Mouse (Mus musculus): ENCODE data around the gene Sfta2. TPM values are rescaled to one million over a fixed set of nuclear protein-coding genes. Genes with fewer than 3 reads are reported as not detected.

Sfta2 gene
- polyA plus RNA-seq, 1 experiment: 0.29 TPM

DNA sequence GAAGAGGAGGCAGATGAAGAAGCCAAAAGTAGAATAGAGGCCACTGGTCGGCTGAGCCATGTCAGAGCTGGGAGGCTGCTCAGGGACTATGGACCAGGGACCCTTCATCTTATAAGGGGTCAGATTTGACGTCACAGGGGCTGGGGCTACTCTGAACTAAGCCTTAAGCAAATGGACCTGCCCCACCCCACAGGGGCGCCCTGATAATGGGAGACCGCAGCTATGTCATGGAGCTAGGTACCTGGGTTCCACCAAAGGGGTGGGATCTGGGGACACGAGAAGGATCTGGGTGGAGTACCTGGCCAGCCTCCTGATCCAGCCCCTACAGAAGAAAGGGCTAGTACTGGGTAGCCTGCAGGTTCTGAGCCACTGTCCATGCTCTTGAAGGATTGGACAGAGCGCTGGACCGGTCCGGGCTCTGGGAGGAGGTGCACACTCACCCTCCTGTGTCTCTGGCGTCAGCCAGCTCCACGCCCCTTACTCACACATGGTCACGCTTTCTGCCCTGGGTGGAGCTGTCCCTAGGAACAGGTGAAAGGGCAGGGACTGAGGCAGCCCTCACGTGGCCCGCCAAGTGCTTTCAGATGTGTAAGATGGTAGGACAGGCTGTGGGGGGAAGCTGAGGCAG lies 42.4 kb downstream of the Sfta2 start, which contains the start of gene Mucl3:
Mucl3 (minus strand) TSS at position 87 of the 628 bp plus-strand sequence.
- TF ChIP-seq POLR2A (IDR thresholded peaks at IDR 0.05; ENCODE audit: borderline replicate concordance, extremely low read depth, insufficient read depth, insufficient read length, poor library complexity, severe bottlenecking) (no peak), CTCF (IDR thresholded peaks at IDR 0.05; ENCODE audit: borderline replicate concordance, extremely low read depth, insufficient read depth, insufficient read length) (no peak)
- DNase-seq (ENCODE audit: low read depth): no peak

DNA sequence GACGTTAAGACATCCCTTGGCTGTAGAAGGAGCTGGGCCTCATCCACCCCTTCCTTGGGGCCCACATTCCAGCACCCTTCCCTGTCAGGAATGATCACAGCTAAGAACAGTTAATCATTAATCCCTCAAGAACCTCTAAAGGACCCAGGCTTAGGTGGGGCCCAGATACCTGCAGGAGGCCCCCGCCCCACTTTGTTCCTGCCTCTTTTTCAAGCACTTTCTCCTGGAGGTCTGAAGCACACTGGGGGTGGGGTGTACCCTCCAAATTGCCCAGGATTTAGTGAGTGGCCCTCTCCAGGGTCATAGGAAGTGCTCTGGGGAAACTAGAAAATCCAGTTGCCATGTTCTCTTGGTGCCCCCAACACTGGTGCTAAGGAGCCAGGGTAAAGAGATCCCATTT lies 48.1 kb downstream of the Sfta2 start:
- TF ChIP-seq CTCF (IDR thresholded peaks at IDR 0.05; ENCODE audit: borderline replicate concordance, extremely low read depth, insufficient read depth, insufficient read length) (no peak), POLR2A (IDR thresholded peaks at IDR 0.05; ENCODE audit: borderline replicate concordance, extremely low read depth, insufficient read depth, insufficient read length, poor library complexity, severe bottlenecking) (no peak)
- DNase-seq (ENCODE audit: low read depth): no peak

DNA sequence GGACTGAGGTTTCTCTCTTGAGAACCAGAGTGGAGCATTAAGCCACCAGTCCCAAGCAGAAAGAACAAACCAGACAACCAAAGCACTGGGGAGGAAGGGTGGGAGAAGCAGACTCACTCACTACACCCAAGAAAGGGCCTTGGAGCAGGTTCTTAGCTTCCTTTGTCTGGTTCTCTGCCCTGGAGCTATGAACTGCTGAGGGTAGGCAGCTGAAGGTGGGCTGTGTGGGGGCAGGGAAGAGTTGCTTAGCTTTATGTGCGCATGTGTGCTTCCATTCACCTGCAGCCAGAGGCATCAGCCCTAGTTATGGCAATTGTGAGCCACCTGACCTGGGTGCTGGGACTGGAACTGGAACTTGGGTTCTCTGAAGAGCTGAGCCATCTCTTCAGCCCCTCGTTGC lies 51.7 kb downstream of the Sfta2 start:
- no peak for DNase-seq (ENCODE audit: low read depth)
- TF ChIP-seq CTCF (IDR thresholded peaks at IDR 0.05; ENCODE audit: borderline replicate concordance, extremely low read depth, insufficient read depth, insufficient read length): no peak
- no peak for TF ChIP-seq POLR2A (IDR thresholded peaks at IDR 0.05; ENCODE audit: borderline replicate concordance, extremely low read depth, insufficient read depth, insufficient read length, poor library complexity, severe bottlenecking)

DNA sequence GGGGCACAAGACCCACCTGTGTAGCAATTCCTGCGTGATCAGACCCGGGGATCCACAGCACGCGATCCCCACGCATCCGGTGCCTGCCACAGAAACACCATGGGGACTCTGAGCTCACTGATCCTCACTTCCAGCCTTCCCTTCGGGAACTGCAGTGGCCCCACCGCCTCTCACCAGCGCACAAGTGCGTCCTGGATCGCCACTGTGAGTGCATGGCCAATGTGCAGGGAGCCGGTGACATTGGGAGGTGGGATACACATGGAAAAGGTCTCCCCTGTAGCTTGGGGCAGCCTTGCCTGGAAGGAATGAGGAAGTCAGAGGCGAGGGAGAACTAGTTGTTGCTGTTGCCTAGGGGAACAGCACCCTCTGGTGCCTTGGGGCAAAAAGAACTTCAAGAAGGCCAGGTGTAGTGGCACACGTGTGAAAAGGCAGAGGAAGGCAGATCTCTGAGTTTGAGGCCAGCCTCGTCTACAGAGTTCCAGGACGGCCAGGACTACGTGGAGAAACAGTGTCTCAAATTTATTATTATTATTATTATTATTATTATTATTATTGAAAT lies 64.7 kb downstream of the Sfta2 start:
- DNase-seq (ENCODE audit: low read depth): peak; percentile 20
- TF ChIP-seq POLR2A (IDR thresholded peaks at IDR 0.05; ENCODE audit: borderline replicate concordance, extremely low read depth, insufficient read depth, insufficient read length, poor library complexity, severe bottlenecking): no peak
- no peak for TF ChIP-seq CTCF (IDR thresholded peaks at IDR 0.05; ENCODE audit: borderline replicate concordance, extremely low read depth, insufficient read depth, insufficient read length)

DNA sequence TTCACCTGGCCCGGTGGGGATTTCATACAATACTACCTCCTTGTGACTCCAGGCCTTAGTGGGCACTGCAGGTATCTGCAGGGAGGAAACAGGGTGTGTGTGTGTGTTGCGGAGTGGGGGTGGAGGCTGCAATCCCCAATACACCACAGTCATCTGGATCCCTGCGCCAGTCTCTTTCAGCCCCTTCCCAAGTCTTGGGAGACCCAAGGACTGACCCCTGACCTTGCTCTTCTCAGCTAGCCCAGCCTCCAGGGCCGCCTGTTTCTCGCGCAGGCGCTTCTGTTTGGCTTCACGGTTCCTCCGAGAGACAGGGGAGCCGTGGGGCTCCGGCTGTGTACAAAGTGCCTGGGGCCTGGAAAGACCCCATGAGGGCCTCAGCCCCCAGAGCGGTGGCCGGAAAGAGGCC lies 65.5 kb downstream of the Sfta2 start:
- DNase-seq (ENCODE audit: low read depth): no peak
- TF ChIP-seq POLR2A (IDR thresholded peaks at IDR 0.05; ENCODE audit: borderline replicate concordance, extremely low read depth, insufficient read depth, insufficient read length, poor library complexity, severe bottlenecking) (no peak), CTCF (IDR thresholded peaks at IDR 0.05; ENCODE audit: borderline replicate concordance, extremely low read depth, insufficient read depth, insufficient read length) (no peak)

DNA sequence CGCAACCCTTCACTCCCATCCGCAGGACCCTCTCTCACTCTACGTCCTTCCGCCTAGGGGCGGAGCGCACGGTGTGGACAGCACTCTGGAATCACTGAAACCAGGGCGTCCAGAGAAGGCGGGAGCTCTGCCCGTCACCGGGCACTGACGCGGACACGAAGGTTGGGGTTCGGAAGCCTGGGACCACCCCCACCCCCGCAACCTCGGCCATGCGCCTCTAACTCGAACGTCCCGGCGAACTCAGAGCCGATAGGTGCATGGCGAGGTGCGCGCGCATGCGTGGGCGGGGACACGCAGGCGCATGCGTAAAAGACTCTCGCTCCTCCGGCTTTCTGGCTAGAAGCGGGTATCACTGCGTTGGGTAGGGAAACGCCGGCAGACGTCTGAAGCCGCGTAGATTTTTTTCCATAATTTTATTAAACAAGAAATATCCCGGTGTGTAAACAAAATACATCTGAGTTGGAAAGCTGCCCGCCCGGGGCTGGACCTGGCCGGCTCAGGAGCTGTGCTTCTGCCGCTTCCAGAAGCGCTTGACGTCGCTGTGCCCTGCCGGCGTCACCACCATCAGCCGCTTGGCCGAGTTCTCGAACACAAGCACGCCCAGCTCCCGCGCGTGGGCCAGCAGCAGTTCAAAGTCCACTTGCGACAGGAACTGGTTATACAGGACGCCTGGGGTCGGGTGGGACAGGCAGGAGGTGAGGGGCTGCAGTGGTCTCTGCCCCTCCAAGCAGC lies 66.2 kb downstream of the Sfta2 start, which contains the start of gene Vars2:
Vars2 (minus strand) TSS at position 259 of the 732 bp plus-strand sequence.
- TF ChIP-seq CTCF (IDR thresholded peaks at IDR 0.05; ENCODE audit: borderline replicate concordance, extremely low read depth, insufficient read depth, insufficient read length) (no peak), POLR2A (IDR thresholded peaks at IDR 0.05; ENCODE audit: borderline replicate concordance, extremely low read depth, insufficient read depth, insufficient read length, poor library complexity, severe bottlenecking) (peak; percentile 36; the same call in 1 of the 2 replicates)
- DNase-seq (ENCODE audit: low read depth): peak; percentile 97

DNA sequence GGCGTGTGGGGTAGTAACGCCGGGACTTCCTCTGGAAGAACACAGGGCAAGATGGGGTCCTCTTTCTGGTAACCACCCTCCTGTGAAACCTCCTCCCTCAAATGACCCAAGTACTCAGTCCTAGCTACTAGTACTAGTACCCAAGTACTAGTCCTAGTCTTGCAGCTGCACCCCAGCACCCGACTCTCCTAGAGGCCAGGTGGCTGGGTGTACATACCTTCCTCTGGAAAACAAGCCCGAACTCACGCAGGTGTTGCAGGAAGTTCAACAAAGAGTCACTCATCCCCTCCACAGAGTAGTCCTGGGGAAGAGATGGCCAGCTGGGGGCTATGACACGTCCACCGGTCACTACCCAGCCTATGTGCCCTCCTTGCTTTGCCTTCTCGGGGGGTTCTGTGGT lies 68.4 kb downstream of the Sfta2 start:
- TF ChIP-seq POLR2A (IDR thresholded peaks at IDR 0.05; ENCODE audit: borderline replicate concordance, extremely low read depth, insufficient read depth, insufficient read length, poor library complexity, severe bottlenecking): no peak
- no peak for TF ChIP-seq CTCF (IDR thresholded peaks at IDR 0.05; ENCODE audit: borderline replicate concordance, extremely low read depth, insufficient read depth, insufficient read length)
- no peak for DNase-seq (ENCODE audit: low read depth)

DNA sequence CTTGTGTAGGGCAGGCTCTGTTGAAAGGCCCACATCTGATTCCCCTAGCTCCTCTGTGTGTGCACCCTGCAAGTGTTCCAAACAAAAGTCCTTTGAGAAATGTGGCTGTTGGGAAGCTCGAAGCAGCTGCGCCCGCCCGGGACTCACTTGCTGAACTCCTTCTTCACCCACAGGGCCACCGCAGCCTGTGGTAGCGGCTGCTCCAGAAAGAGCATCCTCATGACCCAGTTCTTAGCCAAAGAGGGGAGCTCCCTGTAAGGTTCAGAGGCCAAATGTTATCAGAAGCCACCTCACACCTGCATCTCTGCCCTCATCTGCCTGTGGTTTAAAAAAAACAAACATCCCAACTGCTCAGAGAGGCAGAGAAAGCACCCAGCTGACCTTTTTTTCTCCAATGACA lies 70.5 kb downstream of the Sfta2 start:
- TF ChIP-seq POLR2A (IDR thresholded peaks at IDR 0.05; ENCODE audit: borderline replicate concordance, extremely low read depth, insufficient read depth, insufficient read length, poor library complexity, severe bottlenecking) (no peak), CTCF (IDR thresholded peaks at IDR 0.05; ENCODE audit: borderline replicate concordance, extremely low read depth, insufficient read depth, insufficient read length) (no peak)
- DNase-seq (ENCODE audit: low read depth): no peak

DNA sequence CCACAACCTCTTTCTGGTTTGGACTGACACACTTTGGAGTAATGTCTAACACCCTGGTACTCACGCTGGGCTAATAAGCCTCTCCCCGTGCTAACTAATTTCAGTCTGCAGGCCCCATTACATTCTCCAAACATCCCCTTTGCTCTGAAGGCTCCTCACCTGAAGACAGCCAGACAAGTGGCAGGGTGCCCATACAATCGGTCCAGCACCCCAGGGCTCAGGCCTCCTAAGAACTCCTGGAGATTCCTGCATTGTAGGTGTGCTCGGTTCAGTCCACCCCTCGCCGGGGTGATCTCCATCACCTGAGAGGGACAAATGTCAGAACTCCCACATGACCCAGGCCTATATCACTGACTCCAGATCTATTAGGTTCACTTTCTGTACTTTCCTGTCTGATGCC lies 71.2 kb downstream of the Sfta2 start:
- no peak for TF ChIP-seq POLR2A (IDR thresholded peaks at IDR 0.05; ENCODE audit: borderline replicate concordance, extremely low read depth, insufficient read depth, insufficient read length, poor library complexity, severe bottlenecking)
- no peak for TF ChIP-seq CTCF (IDR thresholded peaks at IDR 0.05; ENCODE audit: borderline replicate concordance, extremely low read depth, insufficient read depth, insufficient read length)
- DNase-seq (ENCODE audit: low read depth): no peak

DNA sequence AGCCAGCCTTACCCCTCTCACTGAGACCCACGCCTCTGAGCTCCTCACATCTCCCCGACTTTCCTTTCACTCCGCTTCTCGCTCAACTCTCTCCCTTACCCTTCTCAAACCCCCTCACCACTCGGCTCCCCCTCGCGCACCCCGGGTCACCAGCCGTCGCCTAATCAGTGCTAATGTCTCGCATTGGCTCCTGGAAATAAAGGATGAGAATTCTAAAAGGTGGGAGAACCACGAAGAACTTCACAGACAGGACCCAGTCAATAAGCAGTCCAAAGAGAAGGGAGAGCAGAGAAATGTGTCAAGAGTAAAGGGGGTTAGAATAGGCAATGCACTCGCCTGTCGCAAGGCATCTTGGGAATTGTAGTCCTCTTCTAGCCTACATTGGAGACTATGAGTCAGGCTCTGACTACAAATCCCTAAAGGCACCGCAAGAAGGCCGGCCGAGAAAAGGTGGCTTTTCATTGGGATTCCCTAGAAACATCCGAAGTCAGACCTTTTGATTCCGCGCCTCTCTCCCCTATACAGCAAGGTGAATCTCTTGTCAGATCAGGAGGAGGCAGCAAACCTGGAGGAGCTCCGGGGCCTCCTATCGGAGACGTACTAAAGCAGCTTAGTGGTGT lies 72.2 kb downstream of the Sfta2 start, which contains the start of gene Gtf2h4:
Gtf2h4 (minus strand) TSS at position 324 of the 620 bp plus-strand sequence.
- TF ChIP-seq CTCF (IDR thresholded peaks at IDR 0.05; ENCODE audit: borderline replicate concordance, extremely low read depth, insufficient read depth, insufficient read length): no peak
- no peak for TF ChIP-seq POLR2A (IDR thresholded peaks at IDR 0.05; ENCODE audit: borderline replicate concordance, extremely low read depth, insufficient read depth, insufficient read length, poor library complexity, severe bottlenecking)
- peak; percentile 99 for DNase-seq (ENCODE audit: low read depth)

DNA sequence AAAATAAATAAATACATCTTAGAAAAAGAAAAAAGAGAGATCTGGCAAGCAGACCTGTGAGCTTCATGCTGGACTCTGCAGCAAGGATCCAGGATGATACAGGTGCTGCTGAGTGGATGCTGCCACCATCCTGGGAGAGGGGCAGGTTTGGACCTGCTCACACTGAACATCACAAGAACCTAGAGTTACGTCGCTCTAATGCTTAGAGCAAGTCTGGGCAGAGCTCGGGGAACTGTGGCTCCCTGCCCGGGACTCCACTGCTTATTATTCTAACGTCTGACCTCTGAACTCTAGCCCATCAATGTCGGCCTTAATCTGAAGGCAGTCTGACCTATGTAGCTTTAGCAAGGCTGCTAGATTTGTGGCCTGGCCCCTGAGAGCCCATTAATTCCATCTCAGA lies 79.2 kb downstream of the Sfta2 start:
- TF ChIP-seq CTCF (IDR thresholded peaks at IDR 0.05; ENCODE audit: borderline replicate concordance, extremely low read depth, insufficient read depth, insufficient read length) (no peak), POLR2A (IDR thresholded peaks at IDR 0.05; ENCODE audit: borderline replicate concordance, extremely low read depth, insufficient read depth, insufficient read length, poor library complexity, severe bottlenecking) (no peak)
- no peak for DNase-seq (ENCODE audit: low read depth)

All from brain, embryonic 14.5 days (tissue).